Mouse (Mus musculus): Measurements from ENCODE around the gene Trmt13. TPM values are rescaled to one million over a fixed set of nuclear protein-coding genes. Genes with fewer than 3 reads are reported as not detected.
A peak's percentile ranks its signal among the peaks of the same experiment; 100 is the strongest.
"Not testable (repeated sequence)": the region's sequence is repeated elsewhere in the genome, so short reads cannot be mapped to it uniquely, and the experiment has no call there.

Gene Trmt13
- 25.0 and 30.6 TPM in 2 replicates for polyA plus RNA-seq (2015; fragmentation: Nextera tagmentation; extraction: Ambion mirVana)

GRCm38 (mm10) chr3:116614295-116614892 lies at the start of gene Trmt13:
TSS of gene Trmt13 (minus strand) at chr3:116614587.
- DNase-seq (ENCODE audit: low spot score), result no peak

DNA sequence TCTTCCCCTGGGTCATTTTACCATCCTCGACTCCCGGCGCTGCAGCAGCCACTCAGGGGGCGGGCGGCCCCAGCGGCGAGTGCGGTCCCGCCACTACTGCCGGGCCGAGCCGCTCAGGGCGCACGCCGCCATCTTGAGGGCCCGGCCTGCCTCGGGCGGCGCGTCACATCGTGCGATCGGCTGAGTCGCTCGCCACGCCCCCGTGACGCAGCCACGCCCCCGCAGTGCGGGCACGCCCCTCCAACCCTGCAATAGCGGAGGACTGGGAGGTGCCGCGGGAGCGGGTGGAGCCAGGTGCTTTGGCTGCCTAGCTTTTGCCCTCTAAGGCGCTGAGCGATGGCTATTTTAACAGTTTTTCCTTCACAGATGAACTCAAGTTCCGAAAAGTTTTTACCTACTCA lies 48.1 kb upstream of the Trmt13 start, which contains the start of gene Mfsd14a:
Gene Mfsd14a (minus strand): TSS at position 215 of the 401 bp plus-strand sequence.
- DNase-seq (ENCODE audit: low spot score), result peak; percentile 97

GRCm38 (mm10) chr3:116661870-116662414 lies 47.6 kb upstream of the Trmt13 start:
- no peak for DNase-seq (ENCODE audit: low spot score)

DNA sequence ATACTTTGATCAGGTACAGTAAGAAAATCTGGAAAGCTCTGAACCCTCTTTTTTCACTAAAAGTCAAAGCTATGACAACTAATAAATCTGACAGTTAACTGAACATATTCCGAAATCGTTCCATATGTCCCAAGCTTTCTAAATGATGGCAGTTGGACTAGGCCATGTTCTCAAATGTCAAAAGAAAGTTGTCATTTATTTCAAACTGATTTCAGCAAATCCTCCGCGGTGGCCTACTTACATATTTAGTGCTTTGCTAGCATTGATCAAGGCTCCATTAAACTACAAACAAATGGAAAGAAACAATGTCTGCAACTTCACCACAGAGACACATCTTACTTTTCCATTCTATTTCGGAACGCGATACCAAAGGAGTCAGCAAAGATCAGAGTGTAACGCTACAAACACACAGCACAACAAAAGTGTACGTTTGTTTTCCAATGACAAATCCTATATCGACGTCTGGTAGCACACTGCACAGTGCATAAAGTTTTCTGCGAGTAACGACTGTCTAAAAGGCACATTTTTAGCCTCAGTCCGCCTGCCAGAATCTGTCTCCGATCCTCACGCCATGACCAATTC lies 47.0 kb upstream of the Trmt13 start:
- peak; percentile 34 for DNase-seq (ENCODE audit: low spot score)

DNA sequence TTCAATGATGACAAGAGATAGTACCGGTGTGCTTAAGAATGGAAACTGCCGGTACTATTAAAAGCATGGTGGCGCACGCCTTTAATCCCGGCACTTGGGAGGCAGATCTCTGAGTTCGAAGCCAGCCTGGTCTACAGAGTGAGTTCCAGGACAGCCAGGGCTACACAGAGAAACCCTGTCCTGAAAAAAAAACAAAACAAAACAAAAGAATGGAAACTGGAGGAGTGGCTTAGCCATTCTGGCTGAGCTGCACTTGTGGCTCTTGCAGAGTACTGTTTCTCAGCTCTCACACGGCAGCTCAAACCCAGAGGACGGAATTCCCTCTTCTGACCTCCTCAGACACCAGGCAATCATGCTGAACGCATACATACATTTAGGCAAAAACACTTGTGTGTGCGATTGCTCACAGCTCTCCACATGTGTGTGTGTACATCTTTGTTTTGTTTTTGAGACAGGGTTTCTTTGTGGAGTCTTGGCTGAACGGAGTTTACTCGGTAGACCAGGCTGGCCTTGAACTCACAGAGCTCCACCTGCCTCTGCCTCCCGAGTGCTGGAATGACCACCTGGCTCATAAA lies 45.6 kb upstream of the Trmt13 start:
- no peak for DNase-seq (ENCODE audit: low spot score)

- no peak for DNase-seq (ENCODE audit: low spot score)
These were observed 44.7 kb upstream of the Trmt13 start for GRCm38 (mm10) chr3:116658928-116659565.

DNA sequence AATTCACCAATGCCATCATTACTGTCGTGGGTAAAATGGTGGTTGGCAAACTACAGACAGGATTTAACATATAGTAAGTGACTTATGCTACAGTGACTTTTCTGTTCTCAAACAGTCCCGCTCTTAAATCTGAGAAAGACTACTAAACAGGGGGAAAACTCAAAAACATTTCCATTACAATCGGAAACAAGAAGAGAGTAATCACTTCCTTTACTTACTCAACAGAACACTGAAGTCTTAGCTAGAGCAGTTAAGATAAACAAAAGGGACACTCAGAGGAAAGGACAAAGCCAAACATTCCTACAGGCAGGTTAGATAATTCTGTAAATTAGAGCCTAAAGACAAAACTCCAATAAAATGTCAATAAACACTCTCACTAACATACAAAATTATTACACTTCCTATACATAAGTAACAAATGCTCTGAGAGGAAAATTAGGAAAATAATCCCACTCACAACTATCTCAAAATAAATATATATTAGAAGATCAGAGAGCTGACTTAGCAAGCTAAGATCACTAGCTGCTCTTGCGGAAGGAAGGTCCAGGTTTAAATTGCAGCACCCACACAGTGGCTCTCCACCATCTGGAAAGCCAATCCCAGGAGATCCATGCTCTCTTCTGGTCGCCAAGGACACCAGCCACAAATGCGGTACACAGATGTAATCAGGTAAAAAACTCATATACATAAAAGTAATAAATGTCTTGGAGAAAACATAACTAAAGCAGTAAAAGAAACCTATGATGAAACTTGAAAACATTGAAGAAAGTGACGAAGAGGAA lies 42.0 kb upstream of the Trmt13 start:
- no peak for DNase-seq (ENCODE audit: low spot score)

GRCm38 (mm10) chr3:116654051-116654450 lies 39.7 kb upstream of the Trmt13 start:
- DNase-seq (ENCODE audit: low spot score), result not testable (repeated sequence)

DNA sequence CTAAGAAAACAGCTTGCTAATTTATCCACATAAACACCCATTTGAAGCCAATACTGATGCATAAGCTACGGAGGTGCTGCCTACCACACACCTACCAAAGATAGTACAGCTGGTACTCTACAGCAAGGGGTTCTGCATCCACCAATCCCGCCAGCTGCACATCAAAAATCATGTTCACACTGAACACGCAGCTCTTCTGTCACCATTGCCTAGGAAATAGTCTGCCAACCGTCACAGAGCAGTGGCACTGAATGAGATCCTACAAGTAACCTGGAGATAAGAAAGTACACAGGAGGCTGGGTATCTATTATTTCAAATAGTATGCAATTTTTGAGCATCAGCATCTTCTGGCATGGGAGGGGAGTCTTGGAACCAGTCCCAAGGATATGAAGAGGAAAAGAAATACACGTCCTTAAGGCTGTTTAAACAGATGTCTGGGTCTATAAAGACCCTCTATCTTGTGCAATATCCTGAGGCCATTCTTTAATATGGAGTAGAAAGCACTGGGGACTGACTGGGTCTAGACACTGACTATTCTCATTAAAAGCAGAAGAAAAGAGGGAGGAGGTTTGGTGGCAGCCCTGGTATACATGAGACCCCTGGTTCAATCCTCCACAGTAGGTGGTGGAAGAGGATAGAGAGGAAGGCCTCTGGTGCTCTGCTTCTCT lies 39.0 kb upstream of the Trmt13 start:
- no peak for DNase-seq (ENCODE audit: low spot score)

DNA sequence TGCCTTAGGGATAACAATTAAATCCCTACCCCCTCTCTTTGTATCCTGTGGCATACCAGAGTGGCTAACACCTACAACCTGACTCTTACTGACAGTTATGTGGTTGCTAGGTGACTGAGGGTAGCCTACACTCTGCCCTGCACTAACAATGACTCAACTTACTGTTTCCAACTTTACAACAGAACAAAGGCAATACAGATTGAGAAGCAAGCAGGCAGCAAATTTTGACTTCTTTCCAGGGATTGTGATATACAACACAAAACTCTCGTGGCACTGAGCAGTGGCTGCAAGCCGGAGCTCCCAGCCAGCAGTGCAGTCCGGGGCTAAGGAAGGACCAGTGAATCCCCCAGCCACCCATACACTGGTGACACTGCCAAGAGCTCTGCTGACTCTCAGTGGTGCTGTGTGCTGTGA lies 37.7 kb upstream of the Trmt13 start:
- no peak for DNase-seq (ENCODE audit: low spot score)

GRCm38 (mm10) chr3:116650698-116651097 lies 36.3 kb upstream of the Trmt13 start:
- DNase-seq (ENCODE audit: low spot score), result no peak

DNA sequence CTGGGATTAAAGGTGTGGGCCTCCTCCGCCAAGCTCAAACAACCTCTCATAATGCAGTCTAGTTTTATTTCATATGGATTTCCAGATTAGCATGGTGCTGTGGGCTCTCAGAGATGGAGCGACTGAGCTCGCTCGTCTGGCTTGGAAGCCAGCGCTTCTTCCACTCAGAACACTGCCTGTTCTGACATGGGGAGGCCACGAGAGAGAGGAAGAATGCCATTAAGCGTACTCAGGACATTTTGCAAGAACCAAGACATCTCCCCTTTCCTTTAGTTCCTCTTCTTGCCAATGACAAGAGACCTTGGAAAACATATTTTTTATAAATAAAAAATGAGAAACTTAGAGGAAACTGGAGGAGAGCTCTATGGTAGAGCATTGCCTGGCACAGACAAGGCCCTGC lies 34.4 kb upstream of the Trmt13 start:
- no peak for DNase-seq (ENCODE audit: low spot score)

DNA sequence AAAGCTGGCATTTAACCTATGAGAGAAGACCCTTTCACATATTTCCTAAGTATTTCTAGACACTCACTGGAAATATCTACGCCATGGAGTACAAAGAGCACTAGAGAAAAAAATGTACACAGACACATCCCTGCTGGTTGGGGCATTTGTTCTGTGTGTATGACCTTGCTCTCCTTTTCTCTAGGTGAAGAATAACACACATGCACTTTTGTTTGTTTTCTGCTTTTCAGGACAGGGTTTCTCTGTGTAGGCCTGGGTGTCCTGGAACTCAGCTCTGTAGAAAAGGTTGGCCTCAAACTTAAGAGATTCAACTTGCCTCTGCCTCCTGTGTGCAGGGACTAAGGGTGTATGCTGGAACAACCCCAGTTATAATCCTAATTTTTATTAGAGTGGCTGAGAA lies 32.0 kb upstream of the Trmt13 start:
- no peak for DNase-seq (ENCODE audit: low spot score)

GRCm38 (mm10) chr3:116642373-116642772 lies 28.0 kb upstream of the Trmt13 start:
- DNase-seq (ENCODE audit: low spot score), result no peak

- DNase-seq (ENCODE audit: low spot score), result no peak
These were observed 27.5 kb upstream of the Trmt13 start for GRCm38 (mm10) chr3:116641811-116642371.

DNA sequence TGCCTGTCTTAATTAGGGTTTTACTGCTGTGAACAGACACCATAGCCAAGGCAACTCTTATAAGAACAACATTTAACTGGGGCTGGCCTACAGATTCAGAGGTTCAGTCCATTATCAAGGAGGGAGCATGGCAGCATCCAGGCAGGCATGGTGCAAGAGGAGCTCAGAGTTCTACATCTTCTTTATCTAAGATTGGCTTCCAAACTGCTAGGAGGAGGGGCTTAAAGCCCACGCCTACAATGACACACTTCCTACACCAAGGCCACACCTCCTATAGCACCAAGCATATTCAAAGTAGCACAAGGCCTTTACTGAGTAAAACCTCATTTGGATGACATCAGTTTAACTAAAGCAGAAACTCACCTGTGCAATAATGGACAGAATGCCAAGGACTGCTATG lies 25.6 kb upstream of the Trmt13 start:
- DNase-seq (ENCODE audit: low spot score), result no peak

- DNase-seq (ENCODE audit: low spot score), result no peak
These were observed 24.2 kb upstream of the Trmt13 start for GRCm38 (mm10) chr3:116638572-116638971.

GRCm38 (mm10) chr3:116637693-116638476 lies 23.5 kb upstream of the Trmt13 start:
- no peak for DNase-seq (ENCODE audit: low spot score)

DNA sequence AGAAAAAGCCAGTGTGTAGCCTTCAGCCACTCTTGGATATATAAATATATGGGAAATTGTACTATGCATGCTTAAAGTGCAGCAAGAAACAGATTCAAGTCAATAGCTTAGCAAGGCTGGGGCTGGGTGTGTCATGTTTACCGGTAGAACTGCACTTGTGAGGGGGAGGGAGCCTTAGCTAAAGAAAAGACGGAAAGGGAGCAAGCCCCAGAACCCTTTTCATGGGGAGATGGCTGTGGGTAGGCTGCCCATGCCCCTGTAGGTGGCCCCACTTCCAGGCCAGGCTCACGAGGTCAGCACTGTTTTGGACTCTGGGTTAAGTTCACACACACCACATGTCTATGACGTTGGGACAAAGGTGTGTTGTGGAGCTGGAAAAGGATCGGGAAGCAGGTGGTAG lies 21.4 kb upstream of the Trmt13 start:
- no peak for DNase-seq (ENCODE audit: low spot score)

DNA sequence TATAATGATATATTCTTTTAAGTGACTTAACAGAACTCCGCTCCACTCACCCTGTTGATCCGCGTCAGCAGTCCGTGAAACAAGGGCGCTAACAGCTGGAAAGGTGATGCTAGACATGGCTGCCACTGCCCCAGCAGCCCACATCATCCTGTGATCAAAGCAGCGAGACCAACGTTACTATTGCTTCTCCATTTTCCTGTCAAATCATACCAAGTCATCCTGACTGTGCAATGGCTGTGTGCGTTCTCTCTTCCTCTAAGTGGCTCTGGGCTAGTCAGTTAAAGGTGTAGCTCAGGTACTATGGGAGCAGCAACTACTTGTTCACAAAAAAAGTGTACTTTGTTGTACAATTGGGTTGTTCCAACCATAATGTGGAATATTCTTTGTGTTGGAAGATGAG lies 20.5 kb upstream of the Trmt13 start:
- no peak for DNase-seq (ENCODE audit: low spot score)

Measured in thymus, postnatal 0 days (tissue).